Mouse (Mus musculus): ENCODE measurements around the gene Mrps16. TPM values are rescaled to one million over a fixed set of nuclear protein-coding genes. Genes with fewer than 3 reads are reported as not detected.

Mrps16 gene
- total RNA-seq, 2 experiments from 2014 or later = 71.5 to 72.4 TPM

GRCm38 (mm10) chr14:20370798-20371197, 22.6 kb downstream of the Mrps16 start:
- no peak for DNase-seq
- intact Hi-C loops (cut with DNase I) = no loop called here

GRCm38 (mm10) chr14:20368271-20368670, 25.2 kb downstream of the Mrps16 start:
- intact Hi-C loops (cut with DNase I) = no loop called here
- no peak for DNase-seq

GRCm38 (mm10) chr14:20363230-20363629, 30.2 kb downstream of the Mrps16 start:
- intact Hi-C loops (cut with DNase I) = no loop called here
- no peak for DNase-seq

- DNase-seq = peak; percentile 96 to 98
- intact Hi-C loops (cut with DNase I) = no loop called here
Observed at GRCm38 (mm10) chr14:20347991-20348541, 45.4 kb downstream of the Mrps16 start, which contains the start of the genes Ecd and Fam149b. Gene Ecd, minus strand, starts transcription at chr14:20348121. Gene Fam149b, plus strand, starts transcription at chr14:20348162.

- no peak for DNase-seq
- intact Hi-C loops (cut with DNase I) = no loop called here
Observed at GRCm38 (mm10) chr14:20347441-20347990, 45.9 kb downstream of the Mrps16 start.

- DNase-seq = no peak
- intact Hi-C loops (cut with DNase I) = no loop called here
Observed at GRCm38 (mm10) chr14:20345885-20346284, 47.5 kb downstream of the Mrps16 start.

GRCm38 (mm10) chr14:20340866-20341265, 52.6 kb downstream of the Mrps16 start:
- intact Hi-C loops (cut with DNase I) = no loop called here
- no peak for DNase-seq

- peak; percentile 44 to 48 for DNase-seq
- intact Hi-C loops (cut with DNase I) = no loop called here
Observed at GRCm38 (mm10) chr14:20340149-20340548, 53.3 kb downstream of the Mrps16 start.

GRCm38 (mm10) chr14:20339415-20339814, 54.0 kb downstream of the Mrps16 start:
- DNase-seq = no peak
- intact Hi-C loops (cut with DNase I) = no loop called here

Other genes with a start within 250 kb of the Mrps16 start
- 1 to 10 TPM; 1.1 to 1.4 TPM for gene Kcnk5, start 211.8 kb downstream of the Mrps16 start, total RNA-seq (2021)
- gene Kcnk16, start 124.4 kb downstream of the Mrps16 start, total RNA-seq (2021) = not detected
- gene Nudt13, start 98.9 kb downstream of the Mrps16 start, total RNA-seq (2021) = 10 to 100 TPM; 23.3 to 27.0 TPM
- gene Ecd, start 45.5 kb downstream of the Mrps16 start, total RNA-seq (2021) = 10 to 100 TPM; 31.4 to 31.8 TPM
- gene Fam149b, start 45.5 kb downstream of the Mrps16 start, total RNA-seq (2021) = 10 to 100 TPM; 33.9 to 34.6 TPM
- 10 to 100 TPM; 19.7 to 24.5 TPM for gene Dnajc9, start 4.7 kb downstream of the Mrps16 start, total RNA-seq (2021)
- gene Cfap70, start 58.6 kb upstream of the Mrps16 start, total RNA-seq (2021) = under 1 TPM in 1 of 2 experiments, not detected in 1; 0.77 TPM
- gene Anxa7, start 86.5 kb upstream of the Mrps16 start, total RNA-seq (2021) = 10 to 100 TPM; 61.5 to 66.1 TPM
- gene Mss51, start 103.3 kb upstream of the Mrps16 start, total RNA-seq (2021) = under 1 TPM; 0.60 to 0.69 TPM
- 10 to 100 TPM; 67.4 to 70.1 TPM for gene Ppp3cb, start 152.9 kb upstream of the Mrps16 start, total RNA-seq (2021)
- 10 to 100 TPM; 12.9 to 14.0 TPM for gene Usp54, start 247.4 kb upstream of the Mrps16 start, total RNA-seq (2021)

Data from heart, postnatal 10 days (tissue).